Mouse (Mus musculus) midbrain, embryonic 13.5 days (tissue): Measurements from ENCODE around the gene Gm4450. TPM values are rescaled to one million over a fixed set of nuclear protein-coding genes. Genes with fewer than 3 reads are reported as not detected.
A peak's percentile ranks its signal among the peaks of the same experiment; 100 is the strongest.
"Not testable (repeated sequence)": the region's sequence is repeated elsewhere in the genome, so short reads cannot be mapped to it uniquely, and the experiment has no call there.

Source experiments
- ATAC-seq: fragments of 200-750 bp; cut with Nextera tagmentation; 2 replicates; pipeline ENCODE4 v1.8.0; 2017; ENCODE audit warnings: mild to moderate bottlenecking, moderate TSS enrichment, moderate library complexity
- H3K27ac ChIP-seq: fragments of 300-500 bp; sonication (generic); 2 replicates; pipeline ENCODE4 v1.5.1; 2015; ENCODE audit warnings: inconsistent platforms, mild to moderate bottlenecking, moderate library complexity
- H3K27me3 ChIP-seq: fragments of 300-500 bp; sonication (generic); 2 replicates; pipeline ENCODE4 v1.6.1; 2015; ENCODE audit warnings: mild to moderate bottlenecking, inconsistent platforms
- H3K36me3 ChIP-seq: fragments of 300-500 bp; sonication (generic); 2 replicates; pipeline ENCODE4 v1.6.1; 2015; ENCODE audit warnings: mild to moderate bottlenecking, inconsistent platforms
- H3K4me1 ChIP-seq: fragments of 300-500 bp; sonication (generic); replicated peaks from 2 replicates; pipeline ENCODE4 v1.6.1; 2015; ENCODE audit warnings: inconsistent platforms
- H3K4me2 ChIP-seq: fragments of 300-500 bp; sonication (generic); replicated peaks from 2 replicates; pipeline ENCODE4 v1.6.1; 2015; ENCODE audit warnings: moderate library complexity, mild to moderate bottlenecking, inconsistent platforms
- H3K4me3 ChIP-seq: fragments of 300-500 bp; sonication (generic); replicated peaks from 2 replicates; pipeline ENCODE4 v1.5.1; 2015; ENCODE audit warnings: mild to moderate bottlenecking, inconsistent platforms
- H3K9ac ChIP-seq: fragments of 300-500 bp; sonication (generic); replicated peaks from 2 replicates; pipeline ENCODE4 v1.6.1; 2015; ENCODE audit warnings: mild to moderate bottlenecking, inconsistent platforms
- H3K9me3 ChIP-seq: fragments of 300-500 bp; sonication (generic); 2 replicates; pipeline ENCODE4 v1.6.1; 2016; ENCODE audit warnings: mild to moderate bottlenecking, inconsistent platforms
- WGBS: fragments of 180-500 bp; shearing (Covaris S2); methylation state at CpG from one replicate; pipeline ENCODE4 v1.1.7; 2015; 5-methylcytosine and 5-hydroxymethylcytosine counted together
- polyA plus RNA-seq: library from polyadenylated mRNA; unstranded; fragments of >200 nt; fragmentation: Nextera tagmentation; extraction: Ambion mirVana; gene quantifications from 2 replicates; pipeline ENCODE4 v1.2.1, GENCODE M21; 2015

The Gm4450 gene
- polyA plus RNA-seq = 0.26 TPM in 1 of 2 replicates, not detected in the other

DNA sequence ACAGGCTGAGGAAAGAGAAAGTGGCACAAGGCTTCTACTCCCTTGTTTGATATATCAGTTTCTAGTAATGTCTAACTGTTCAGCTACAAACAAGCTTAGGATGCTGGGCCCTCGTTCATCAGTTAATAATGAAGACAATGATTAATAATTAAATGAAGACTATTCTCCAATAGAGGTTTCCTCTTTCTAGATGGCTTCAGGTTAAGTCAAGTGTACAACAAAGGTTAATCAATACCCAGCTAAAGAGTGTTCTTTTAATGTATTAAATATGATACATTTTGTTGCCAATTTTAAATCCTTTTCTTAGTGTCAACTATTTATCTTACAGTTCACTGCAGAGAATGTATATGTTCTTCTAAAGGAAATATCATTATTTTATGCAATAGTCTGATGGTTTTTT, at the start of gene Gm4450:
Gene Gm4450 (minus strand): TSS at position 101 of the 400 bp plus-strand sequence.
- not testable (repeated sequence) for H3K9me3 ChIP-seq, H3K4me3 ChIP-seq, H3K36me3 ChIP-seq, ATAC-seq, H3K4me1 ChIP-seq, H3K9ac ChIP-seq, H3K4me2 ChIP-seq, H3K27me3 ChIP-seq, H3K27ac ChIP-seq
- WGBS = 100% methylated on average over 1 of the region's 1 CpGs

DNA sequence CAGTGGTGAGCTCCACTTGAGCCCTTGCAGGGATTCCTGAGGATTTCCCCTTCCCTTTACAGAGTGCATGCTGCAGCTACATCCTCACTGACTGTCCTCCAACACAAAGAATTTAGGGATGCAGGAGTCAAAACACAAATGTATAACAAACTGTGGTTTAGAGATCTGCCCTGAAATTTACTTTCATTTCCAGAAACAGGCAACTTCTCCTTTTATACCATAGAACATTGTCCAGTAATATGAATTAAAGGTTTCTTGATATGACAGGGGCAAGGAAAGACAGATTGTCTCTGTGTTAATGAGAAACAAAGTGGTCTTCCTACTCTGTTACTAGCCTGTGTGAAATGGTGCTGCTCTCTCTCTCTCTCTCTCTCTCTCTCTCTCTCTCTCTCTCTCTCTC, 40.5 kb upstream of the Gm4450 start:
- not testable (repeated sequence) for H3K27me3 ChIP-seq, H3K4me3 ChIP-seq

DNA sequence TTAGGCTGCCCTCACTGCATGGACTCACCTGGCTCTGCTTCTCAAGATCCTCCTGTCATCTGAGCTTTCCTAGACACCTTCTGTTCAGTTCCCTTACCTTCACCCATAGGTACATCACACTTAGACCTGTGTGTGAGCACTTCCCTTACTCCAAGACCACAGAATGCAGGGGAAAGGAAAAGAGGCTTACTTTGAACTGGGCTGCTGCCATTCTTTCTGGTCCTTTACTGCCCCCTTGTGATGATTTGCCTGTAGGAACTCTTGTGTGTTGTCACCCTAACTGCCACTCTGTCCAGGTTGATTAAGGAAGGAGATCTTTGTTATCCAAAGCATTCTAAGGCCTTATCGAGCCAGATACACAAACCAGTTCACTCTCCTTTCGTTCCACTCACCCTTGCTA, 39.8 kb upstream of the Gm4450 start:
- WGBS = no CpG with 5 or more reads among the region's 2 CpGs
- H3K27ac ChIP-seq, H3K36me3 ChIP-seq, H3K27me3 ChIP-seq, H3K4me2 ChIP-seq, H3K9ac ChIP-seq, H3K4me1 ChIP-seq, H3K9me3 ChIP-seq, H3K4me3 ChIP-seq: not testable (repeated sequence)
- ATAC-seq = 0 out of 2 replicates have a peak, but pooled peaks have one; percentile 34

More for the DNA sequence above, 40.5 kb upstream of the Gm4450 start:
- H3K9ac ChIP-seq, H3K27ac ChIP-seq, H3K36me3 ChIP-seq, H3K4me1 ChIP-seq, H3K4me2 ChIP-seq, ATAC-seq, H3K9me3 ChIP-seq: not testable (repeated sequence)

DNA sequence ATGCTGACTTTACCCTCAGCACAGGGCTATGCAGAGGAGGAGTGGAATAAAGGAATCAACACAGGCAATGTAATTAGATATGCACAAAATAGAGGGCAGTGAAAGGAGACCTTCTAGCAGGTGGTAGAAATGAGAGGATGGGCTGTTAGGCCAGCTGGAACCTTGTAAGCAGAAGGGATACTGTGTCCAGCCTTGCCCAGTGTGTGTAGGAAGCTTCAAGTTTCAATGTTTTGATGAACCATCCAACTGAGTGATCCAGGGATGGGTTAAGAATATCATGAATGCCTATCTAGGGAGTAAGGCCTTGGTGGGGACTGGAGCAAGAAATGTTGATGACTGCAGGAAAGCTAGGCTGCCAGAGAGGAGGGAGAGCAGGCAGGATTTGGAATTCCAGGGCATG, 38.1 kb upstream of the Gm4450 start:
- ATAC-seq, H3K27me3 ChIP-seq, H3K36me3 ChIP-seq, H3K27ac ChIP-seq, H3K4me3 ChIP-seq, H3K9me3 ChIP-seq, H3K4me2 ChIP-seq, H3K4me1 ChIP-seq, H3K9ac ChIP-seq: not testable (repeated sequence)

DNA sequence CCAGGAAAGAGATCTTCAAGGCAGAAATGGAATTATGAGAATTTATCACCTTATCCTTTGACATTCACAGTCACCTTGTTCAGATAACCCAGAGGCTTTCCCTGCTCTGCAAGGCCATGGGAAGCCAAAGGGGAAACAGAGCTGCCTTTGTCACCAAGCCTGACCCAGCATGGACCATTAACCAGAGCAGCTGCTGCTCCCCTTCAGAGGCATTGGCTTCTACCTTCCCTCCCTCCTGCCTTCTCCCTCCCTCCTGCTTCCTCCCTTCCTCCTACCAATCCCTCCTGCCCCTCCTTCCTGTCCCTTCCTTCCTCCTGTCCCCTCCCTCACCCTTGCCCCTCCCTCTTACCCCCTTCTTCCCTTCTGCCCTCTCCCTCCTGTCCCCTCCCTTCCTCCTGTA, 37.3 kb upstream of the Gm4450 start:
- H3K9me3 ChIP-seq, H3K27me3 ChIP-seq: not testable (repeated sequence)

DNA sequence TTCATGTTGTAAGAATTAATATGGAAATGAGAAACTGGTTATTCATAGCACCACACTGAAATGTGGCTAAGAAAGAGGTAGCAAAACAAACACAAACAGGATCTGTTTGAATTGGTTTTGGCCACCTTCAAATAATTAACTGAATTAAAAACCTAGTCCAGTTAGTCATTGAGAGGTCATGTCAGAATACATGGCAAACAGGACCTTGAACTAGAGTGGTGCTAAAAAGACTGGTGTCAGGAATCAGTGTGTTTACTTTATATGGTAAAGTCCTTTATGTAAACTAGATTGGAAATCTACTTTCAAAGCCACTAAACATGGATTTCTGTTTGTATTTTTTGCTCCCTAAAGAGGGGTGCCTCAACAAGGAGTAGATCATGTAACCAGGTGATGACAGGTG, 14.6 kb upstream of the Gm4450 start:
- not testable (repeated sequence) for H3K9me3 ChIP-seq, H3K4me1 ChIP-seq, H3K4me2 ChIP-seq, H3K36me3 ChIP-seq, H3K27ac ChIP-seq, ATAC-seq, H3K27me3 ChIP-seq, H3K4me3 ChIP-seq, H3K9ac ChIP-seq

More for the DNA sequence above, 37.3 kb upstream of the Gm4450 start:
- H3K36me3 ChIP-seq, H3K9ac ChIP-seq, H3K4me3 ChIP-seq, H3K4me2 ChIP-seq, ATAC-seq, H3K4me1 ChIP-seq, H3K27ac ChIP-seq: not testable (repeated sequence)

DNA sequence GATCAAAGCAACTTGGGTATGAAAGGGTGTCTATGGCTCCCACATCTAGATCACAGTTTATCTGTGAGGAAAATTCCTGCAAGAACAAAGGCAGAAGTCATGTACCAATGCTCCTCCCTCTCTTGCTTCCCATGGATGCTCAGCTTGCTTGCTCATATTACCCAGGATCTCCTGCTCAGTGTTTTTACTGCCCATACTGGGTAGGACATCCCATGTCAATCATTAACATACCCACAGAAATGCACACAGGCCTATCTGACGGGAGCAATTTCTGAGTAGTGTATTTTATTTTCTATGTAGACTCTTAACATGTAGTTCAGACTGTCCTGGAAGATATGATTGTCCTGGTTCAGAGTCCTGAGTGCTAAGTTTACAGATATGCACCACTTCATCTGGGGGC, 14.1 kb upstream of the Gm4450 start:
- not testable (repeated sequence) for H3K36me3 ChIP-seq, H3K4me2 ChIP-seq, H3K27me3 ChIP-seq, H3K27ac ChIP-seq, H3K4me1 ChIP-seq, H3K9ac ChIP-seq, H3K9me3 ChIP-seq, H3K4me3 ChIP-seq, ATAC-seq
- no CpG with 5 or more reads among the region's 1 CpGs for WGBS

DNA sequence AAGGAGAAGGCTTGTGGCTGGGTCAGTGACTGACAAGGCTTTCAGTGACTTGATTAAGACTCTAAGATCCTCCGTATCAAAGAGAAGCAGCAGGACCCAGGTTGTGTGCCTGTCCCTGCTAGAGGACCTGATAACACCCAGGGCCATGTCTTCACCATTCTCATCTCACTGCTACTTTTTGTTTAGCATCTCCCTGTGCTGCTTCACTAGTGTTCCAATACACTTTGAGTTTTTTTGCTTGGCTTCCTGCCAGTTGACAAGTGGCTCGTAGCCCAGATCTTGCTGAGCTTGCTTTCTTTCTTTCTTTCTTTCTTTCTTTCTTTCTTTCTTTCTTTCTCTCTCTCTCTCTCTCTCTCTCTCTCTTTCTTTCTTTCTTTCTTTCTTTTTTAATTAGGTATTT, 12.4 kb upstream of the Gm4450 start:
- H3K36me3 ChIP-seq, H3K4me2 ChIP-seq, H3K9ac ChIP-seq, H3K27me3 ChIP-seq, ATAC-seq, H3K9me3 ChIP-seq, H3K4me1 ChIP-seq, H3K4me3 ChIP-seq, H3K27ac ChIP-seq: not testable (repeated sequence)
- 56% methylated on average over 1 of the region's 2 CpGs for WGBS

DNA sequence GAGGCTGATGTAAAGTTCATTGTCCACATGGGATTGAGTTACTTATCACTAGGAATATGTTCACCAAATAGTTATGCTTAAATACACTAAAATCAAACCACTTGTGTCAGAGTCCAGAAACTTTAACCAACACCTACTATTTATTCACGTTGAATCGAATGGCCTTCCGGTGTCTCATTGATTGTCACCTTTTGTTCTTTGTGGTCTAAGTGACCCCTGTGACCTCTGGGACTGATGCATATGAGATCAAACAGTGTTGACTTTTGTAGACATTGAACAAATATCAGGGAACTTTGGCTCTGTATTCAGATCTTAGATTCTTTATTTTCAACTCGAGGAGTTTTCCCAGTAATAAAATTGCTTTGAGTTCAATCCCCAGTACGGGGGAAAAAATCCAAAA, 3.1 kb downstream of the Gm4450 start:
- not testable (repeated sequence) for H3K27me3 ChIP-seq, H3K4me2 ChIP-seq, H3K9me3 ChIP-seq, H3K36me3 ChIP-seq, H3K4me3 ChIP-seq, H3K4me1 ChIP-seq, H3K27ac ChIP-seq, H3K9ac ChIP-seq, ATAC-seq
- 55% methylated on average over 5 of the region's 5 CpGs for WGBS

DNA sequence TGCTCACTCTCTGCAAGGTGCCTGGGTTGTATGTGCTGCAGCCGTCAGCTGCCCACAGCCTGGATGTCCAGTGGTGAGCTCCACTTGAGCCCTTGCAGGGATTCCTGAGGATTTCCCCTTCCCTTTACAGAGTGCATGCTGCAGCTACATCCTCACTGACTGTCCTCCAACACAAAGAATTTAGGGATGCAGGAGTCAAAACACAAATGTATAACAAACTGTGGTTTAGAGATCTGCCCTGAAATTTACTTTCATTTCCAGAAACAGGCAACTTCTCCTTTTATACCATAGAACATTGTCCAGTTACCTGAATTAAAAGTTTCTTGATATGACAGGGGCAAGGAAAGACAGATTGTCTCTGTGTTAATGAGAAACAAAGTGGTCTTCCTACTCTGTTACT, 13.0 kb downstream of the Gm4450 start:
- not testable (repeated sequence) for ATAC-seq
- 71% methylated on average over 1 of the region's 1 CpGs for WGBS

DNA sequence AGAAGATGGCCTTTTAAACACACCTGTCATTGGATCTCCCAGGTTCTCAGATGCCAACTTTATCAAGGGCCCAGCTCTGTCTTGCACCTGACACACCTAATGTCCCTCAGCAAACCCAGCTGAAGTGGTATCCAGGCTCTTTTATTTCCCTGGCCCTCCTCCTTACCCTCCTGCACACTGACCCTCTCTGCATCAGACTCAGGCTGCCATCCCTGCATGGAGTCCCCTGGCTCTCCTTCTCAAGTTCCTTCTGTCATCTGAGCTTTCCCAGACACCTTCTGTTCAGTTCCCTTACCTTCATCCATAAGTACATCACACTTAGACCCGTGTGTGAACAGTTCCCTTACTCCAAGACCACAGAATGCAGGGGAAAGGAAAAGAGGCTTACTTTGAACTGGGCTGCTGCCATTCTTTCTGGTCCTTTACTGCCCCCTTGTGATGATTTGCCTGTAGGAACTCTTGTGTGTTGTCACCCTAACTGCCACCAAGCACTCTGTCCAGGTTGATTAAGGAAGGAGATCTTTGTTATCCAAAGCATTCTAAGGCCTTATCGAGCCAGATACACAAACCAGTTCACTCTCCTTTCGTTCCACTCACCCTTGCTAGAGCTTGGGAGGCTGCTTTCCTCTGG, 13.7 kb downstream of the Gm4450 start:
- not testable (repeated sequence) for H3K4me2 ChIP-seq, H3K36me3 ChIP-seq, H3K9me3 ChIP-seq, H3K9ac ChIP-seq, H3K27ac ChIP-seq, H3K4me1 ChIP-seq, H3K27me3 ChIP-seq, H3K4me3 ChIP-seq
- peak; percentile 66 for ATAC-seq
- 10% methylated on average over 3 of the region's 3 CpGs for WGBS

More for the DNA sequence above, 13.0 kb downstream of the Gm4450 start:
- H3K36me3 ChIP-seq, H3K4me1 ChIP-seq, H3K27ac ChIP-seq, H3K9ac ChIP-seq, H3K27me3 ChIP-seq, H3K4me3 ChIP-seq, H3K4me2 ChIP-seq, H3K9me3 ChIP-seq: not testable (repeated sequence)

DNA sequence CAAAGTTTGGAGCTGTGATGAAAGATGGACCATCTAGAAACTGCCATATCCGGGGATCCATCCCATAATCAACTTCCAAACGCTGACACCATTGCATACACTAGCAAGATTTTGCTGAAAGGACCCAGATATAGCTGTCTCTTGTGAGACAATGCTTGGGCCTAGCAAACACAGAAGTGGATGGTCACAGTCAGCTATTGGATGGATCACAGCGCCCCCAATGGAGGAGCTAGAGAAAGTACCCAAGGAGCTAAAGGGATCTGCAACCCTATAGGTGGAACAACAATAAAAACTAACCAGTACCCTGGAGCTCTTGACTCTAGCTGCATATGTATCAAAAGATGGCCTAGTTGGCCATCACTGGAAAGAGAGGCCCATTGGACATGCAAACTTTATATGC, 14.7 kb downstream of the Gm4450 start:
- not testable (repeated sequence) for H3K27ac ChIP-seq, H3K4me3 ChIP-seq, H3K4me2 ChIP-seq, H3K9ac ChIP-seq, ATAC-seq, H3K36me3 ChIP-seq, H3K27me3 ChIP-seq, H3K9me3 ChIP-seq, H3K4me1 ChIP-seq
- 47% methylated on average over 3 of the region's 3 CpGs for WGBS

DNA sequence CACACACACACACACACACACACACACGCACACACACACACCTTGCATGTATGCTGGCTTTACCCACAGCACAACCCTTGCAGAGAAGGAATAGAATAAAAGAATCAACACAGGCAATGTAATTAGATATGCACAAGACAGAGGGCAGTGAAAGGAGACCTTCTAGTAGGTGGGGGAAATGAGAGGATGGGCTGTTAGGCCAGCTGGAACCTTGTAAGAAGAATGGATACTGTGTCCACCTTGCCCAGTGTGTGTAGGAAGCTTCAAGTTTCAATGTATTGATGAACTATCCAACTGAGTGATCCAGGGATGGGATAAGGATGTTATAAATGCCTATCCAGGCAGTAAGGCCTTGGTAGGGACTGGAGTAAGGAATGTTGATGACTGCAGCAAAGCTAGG, 21.9 kb downstream of the Gm4450 start:
- Histone ChIP-seq H3K4me3 (no peak overlapping the region), H3K9ac (no peak overlapping the region), H3K4me2 (no peak overlapping the region), H3K36me3 (no peaks in the 10 kb centered on the region), H3K4me1 (no peaks in the 10 kb centered on the region), H3K27ac (no peak overlapping the region), H3K27me3 (0 out of 2 replicates have a peak, but pooled peaks cover under 1% of the 10 kb centered on the region), H3K9me3 (no peaks in the 10 kb centered on the region)
- 75% methylated on average over 1 of the region's 1 CpGs for WGBS
- ATAC-seq = 0 out of 2 replicates have a peak, but pooled peaks have one; percentile 30
